Mouse (Mus musculus) megakaryocyte, embryonic 14.5 days (primary cell): ENCODE measurements at regions not wholly inside any gene's neighbourhood (a gene's known extent, or its start where the extent isn't known, plus 50 kb on each side); places are given as distances from the start of the nearest gene placed in this dataset.

Experiments used
- H3K27me3 ChIP-seq: replicated peaks from 2 replicates; pipeline ENCODE3; 2012; ENCODE audit warnings: inconsistent platforms
- H3K36me3 ChIP-seq: replicated peaks from 2 replicates; pipeline ENCODE3; 2012; ENCODE audit warnings: low read length, inconsistent platforms, mixed read lengths
- H3K4me1 ChIP-seq: 2 replicates; pipeline ENCODE4 v1.6.1; 2012; ENCODE audit warnings: inconsistent platforms
- H3K4me3 ChIP-seq: replicated peaks from 2 replicates; pipeline ENCODE3; 2012; ENCODE audit warnings: moderate library complexity, mild to moderate bottlenecking, inconsistent platforms
- H3K9me3 ChIP-seq: 2 replicates; pipeline ENCODE4 v1.6.1; 2012; ENCODE audit warnings: inconsistent platforms
- FLI1 ChIP-seq: IDR thresholded peaks from 2 replicates; pipeline ENCODE4 v1.6.1; 2012; ENCODE audit warnings: low read length, inconsistent platforms, mixed read lengths
- GATA1 ChIP-seq: IDR thresholded peaks from 3 replicates; pipeline ENCODE4 v1.6.1; 2012; ENCODE audit warnings: mixed read lengths, low read length, inconsistent platforms, borderline replicate concordance

DNA sequence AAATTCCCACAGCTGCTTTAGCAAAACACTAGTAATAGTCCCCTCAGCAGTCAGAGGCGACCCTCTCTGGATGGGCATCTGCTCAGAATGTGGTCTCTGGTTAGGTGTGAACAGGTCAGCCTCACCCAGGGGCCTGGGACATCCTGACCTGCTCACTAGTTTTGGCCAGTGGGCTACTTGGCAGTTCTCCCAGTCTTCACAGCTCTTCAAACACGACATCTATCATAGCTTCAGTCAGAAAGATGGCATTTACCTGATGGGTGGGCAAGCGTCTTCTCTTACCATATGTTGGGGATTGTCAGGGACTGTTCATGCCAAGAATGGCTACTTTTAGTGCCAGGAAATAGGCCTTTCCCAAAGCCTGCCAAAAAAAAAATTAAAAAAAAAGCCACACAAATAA lies 204.2 kb upstream of the Gm10295 start:
- Histone ChIP-seq H3K36me3 (no peaks in the 10 kb centered on the region), H3K4me1 (no peaks in the 10 kb centered on the region), H3K9me3 (peaks cover 8% of the 10 kb centered on the region; the same call in 1 of the 2 replicates), H3K4me3 (no peak overlapping the region), H3K27me3 (no peaks in the 10 kb centered on the region)
- TF ChIP-seq FLI1, result no peak
- no peak for TF ChIP-seq GATA1

DNA sequence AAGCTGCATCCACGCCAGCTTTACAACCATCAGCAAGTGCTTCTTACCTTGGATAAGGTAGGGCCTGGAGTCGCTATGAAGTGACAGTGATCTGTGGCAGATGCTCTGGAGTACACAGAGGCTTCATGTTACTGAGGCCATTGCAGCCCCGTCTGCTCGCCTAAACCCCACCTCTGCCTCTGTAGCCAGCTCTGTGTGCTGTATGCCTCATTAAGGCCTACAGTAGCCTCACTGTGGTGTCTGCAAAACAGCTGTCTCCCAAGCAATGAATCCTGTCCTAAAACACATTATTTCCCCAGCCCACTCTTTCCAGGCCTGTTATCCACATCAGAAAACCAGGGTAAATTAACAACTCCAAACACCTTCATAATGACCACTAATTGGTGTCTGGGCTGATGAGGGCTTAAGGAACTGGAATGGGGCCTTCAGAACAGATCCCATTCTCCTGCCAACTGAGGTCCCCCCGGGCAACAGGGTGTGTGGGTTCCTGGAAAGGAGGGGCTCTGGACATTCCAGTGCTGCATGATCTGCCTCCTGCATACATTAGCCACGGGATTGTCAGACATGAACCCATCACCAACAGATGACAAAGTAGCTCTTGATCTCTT lies 195.4 kb upstream of the Gm10295 start:
- no peak for TF ChIP-seq GATA1
- no peak for TF ChIP-seq FLI1
- Histone ChIP-seq H3K4me3 (no peak overlapping the region), H3K4me1 (no peaks in the 10 kb centered on the region), H3K36me3 (no peaks in the 10 kb centered on the region), H3K9me3 (peaks cover 3% of the 10 kb centered on the region; the same call in 1 of the 2 replicates), H3K27me3 (no peaks in the 10 kb centered on the region)

DNA sequence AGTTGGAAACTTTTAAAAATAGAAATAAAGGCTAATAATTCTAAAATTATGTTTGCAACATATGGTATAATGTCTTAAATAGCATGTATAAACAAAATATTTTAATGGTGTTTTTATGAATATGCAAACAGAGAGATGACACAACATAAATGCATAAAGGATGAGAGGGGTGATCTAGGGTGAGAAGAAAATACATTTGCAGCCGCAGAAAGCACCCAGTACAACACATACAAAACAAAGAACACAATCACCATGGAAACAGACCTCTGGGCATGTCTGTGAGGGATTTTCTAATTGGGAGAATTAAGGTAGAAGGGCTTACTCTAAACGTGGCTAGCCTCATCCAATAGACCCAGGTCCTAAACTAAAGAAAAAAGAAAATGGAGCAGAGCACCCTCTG lies 190.2 kb upstream of the Gm10295 start:
- Histone ChIP-seq H3K9me3 (peaks cover 1% of the 10 kb centered on the region; the same call in 1 of the 2 replicates), H3K36me3 (no peaks in the 10 kb centered on the region), H3K4me1 (no peaks in the 10 kb centered on the region), H3K4me3 (no peak overlapping the region), H3K27me3 (no peaks in the 10 kb centered on the region)
- TF ChIP-seq GATA1, result no peak
- TF ChIP-seq FLI1, result no peak

DNA sequence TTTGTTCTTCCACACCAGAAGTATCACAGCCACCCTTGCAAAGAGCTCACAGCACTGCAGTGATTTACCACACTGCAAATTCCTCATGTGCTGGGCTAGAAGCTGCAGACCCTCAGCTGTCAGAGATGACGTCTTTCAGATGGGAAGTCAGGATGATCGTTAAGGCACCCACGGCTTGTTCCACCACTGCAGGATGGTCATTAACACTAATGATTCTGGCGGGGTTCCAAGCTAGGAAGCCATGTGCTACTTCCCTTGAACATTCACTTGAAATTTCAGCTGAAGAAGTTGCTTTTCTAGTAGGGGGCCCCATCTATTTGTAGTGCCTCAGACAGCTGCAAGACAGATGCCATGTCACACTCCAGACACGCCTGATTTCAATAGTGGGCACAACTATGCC lies 181.8 kb upstream of the Gm10295 start:
- TF ChIP-seq GATA1, result no peak
- TF ChIP-seq FLI1, result no peak
- no peaks in the 10 kb centered on the region for H3K27me3 ChIP-seq
- no peaks in the 10 kb centered on the region for H3K9me3 ChIP-seq
- H3K36me3 ChIP-seq, result no peaks in the 10 kb centered on the region
- H3K4me3 ChIP-seq, result no peak overlapping the region
- H3K4me1 ChIP-seq, result no peaks in the 10 kb centered on the region

DNA sequence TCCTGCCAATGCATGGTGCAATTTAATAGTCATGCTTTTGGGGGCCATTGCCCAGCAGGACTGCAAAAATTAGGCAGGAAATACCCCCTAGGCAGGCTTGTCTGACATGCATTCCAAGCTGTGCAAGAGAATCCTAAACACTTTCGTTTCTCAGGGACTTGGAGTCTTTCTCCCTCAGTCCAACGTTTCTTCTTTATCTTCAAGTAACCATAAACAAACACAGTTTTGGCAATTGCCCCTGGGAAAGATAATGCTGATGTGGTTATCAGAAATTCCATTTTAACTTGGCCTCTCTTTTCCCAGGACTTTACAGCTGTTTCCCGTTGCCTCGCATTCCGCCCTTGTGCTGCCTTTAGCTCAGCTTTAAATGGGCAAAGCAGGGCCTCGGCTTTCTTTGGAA lies 180.2 kb upstream of the Gm10295 start:
- no peaks in the 10 kb centered on the region for H3K9me3 ChIP-seq
- no peaks in the 10 kb centered on the region for H3K36me3 ChIP-seq
- H3K4me1 ChIP-seq, result no peaks in the 10 kb centered on the region
- H3K4me3 ChIP-seq, result no peak overlapping the region
- H3K27me3 ChIP-seq, result no peaks in the 10 kb centered on the region
- TF ChIP-seq GATA1, result no peak
- no peak for TF ChIP-seq FLI1

DNA sequence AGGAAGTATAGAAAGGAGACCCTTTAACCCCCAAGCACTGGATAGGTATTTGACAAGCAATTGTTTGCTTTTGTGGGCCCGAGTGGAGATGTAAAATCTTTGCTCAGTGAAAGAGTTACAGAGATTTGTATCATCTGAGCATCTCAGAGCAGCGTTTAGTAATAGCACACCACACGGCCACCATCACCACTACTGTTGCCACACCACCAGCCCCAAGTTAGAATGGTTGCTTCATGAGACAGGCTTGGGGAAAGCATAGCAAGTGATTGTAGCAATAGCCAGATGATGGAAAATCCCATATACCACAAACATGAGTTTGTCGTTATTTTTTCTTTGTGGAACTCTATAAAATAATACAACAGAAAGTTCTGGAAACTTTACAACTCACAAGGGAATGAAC lies 179.6 kb upstream of the Gm10295 start:
- Histone ChIP-seq H3K9me3 (no peaks in the 10 kb centered on the region), H3K4me1 (no peaks in the 10 kb centered on the region), H3K36me3 (no peaks in the 10 kb centered on the region), H3K4me3 (no peak overlapping the region), H3K27me3 (no peaks in the 10 kb centered on the region)
- TF ChIP-seq GATA1 (no peak), FLI1 (no peak)

DNA sequence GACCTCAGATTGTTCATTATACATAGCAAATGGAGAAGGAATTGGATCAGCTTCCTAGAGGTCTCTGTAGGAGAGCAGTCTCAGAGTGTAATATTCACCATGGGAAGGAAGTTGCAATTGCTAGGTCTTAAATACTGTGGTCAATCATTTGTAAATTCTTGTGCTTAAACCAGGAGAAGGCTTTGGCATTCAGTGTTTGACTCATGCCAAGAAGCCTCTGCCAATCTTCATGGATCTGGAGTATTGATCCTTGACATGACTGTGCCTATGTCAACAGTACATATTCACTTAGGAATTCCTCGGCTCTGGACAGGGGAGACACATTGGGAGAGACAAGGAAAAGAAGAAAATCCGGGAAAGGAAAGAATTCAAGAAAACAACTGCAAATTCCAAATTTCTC lies 174.9 kb upstream of the Gm10295 start:
- H3K4me3 ChIP-seq, result no peak overlapping the region
- H3K27me3 ChIP-seq, result no peaks in the 10 kb centered on the region
- no peaks in the 10 kb centered on the region for H3K9me3 ChIP-seq
- TF ChIP-seq GATA1 (no peak), FLI1 (no peak)
- H3K4me1 ChIP-seq, result no peaks in the 10 kb centered on the region
- H3K36me3 ChIP-seq, result no peaks in the 10 kb centered on the region

DNA sequence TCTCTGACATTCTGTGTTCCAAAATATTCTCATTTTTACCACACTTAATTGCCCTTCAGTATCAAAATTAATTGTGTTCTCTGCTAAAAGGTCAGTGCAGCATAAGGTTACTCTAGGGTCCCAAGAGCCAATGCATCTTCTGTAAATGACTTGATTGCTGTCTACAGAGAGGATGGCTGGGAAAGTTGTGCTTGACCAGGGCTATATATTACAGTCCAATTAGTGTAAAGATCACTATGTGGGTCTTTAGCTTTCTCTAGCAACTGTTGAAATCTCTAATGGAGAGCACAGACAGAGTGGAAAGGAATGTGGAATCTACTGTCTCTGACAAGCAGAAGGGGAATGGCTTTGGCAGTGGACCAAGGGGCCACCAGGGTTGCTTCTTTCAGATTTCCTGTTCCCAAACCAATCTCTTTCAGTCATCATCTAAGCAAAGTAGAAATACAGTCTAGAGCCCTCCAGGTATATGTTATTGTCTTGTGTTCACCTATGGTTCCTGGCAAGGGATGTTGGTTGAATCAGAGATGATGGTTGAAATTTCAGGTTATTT lies 173.4 kb upstream of the Gm10295 start:
- Histone ChIP-seq H3K4me1 (no peaks in the 10 kb centered on the region), H3K4me3 (no peak overlapping the region), H3K36me3 (no peaks in the 10 kb centered on the region), H3K9me3 (no peaks in the 10 kb centered on the region), H3K27me3 (no peaks in the 10 kb centered on the region)
- TF ChIP-seq GATA1 (no peak), FLI1 (no peak)

DNA sequence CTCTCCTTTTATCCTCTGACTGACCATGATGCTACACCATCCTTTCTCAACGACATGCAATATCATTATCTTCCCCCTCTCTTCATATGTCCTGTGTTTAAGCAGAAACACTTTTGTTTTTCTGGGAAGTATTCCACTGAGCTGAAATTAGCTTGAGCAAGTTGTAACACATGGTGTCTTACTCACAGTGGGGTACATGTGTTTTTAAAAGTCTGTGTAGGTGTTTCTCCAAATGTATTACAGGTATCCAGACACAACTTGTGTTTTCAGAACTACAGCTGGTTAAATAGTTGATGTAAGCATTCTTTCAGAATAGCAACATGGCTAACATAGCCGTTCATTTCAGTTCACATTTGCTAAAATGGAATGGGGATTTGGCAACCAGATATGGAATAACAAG lies 172.8 kb upstream of the Gm10295 start:
- TF ChIP-seq GATA1 (no peak), FLI1 (no peak)
- Histone ChIP-seq H3K9me3 (no peaks in the 10 kb centered on the region), H3K27me3 (no peaks in the 10 kb centered on the region), H3K4me3 (no peak overlapping the region), H3K4me1 (no peaks in the 10 kb centered on the region), H3K36me3 (no peaks in the 10 kb centered on the region)

DNA sequence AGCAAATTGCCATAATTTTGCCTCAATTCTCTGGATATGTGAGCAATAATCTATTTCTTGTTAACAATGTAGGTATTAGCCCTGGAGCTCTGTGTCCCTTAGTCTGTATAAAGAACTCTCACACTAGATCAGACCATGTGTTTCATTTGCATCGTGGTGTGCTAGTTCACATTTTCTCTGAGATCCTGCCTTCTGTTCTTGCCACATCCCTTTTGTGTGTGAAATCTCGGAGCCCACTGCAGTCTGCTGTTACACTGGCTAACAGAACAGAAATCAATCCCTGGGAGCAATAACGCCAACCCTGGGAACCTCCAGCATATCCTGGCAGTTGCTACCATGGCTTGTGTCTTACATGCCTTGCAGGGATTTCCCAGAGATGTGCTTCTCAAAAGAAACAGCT lies 156.1 kb upstream of the Gm10295 start:
- H3K36me3 ChIP-seq, result no peaks in the 10 kb centered on the region
- no peaks in the 10 kb centered on the region for H3K4me1 ChIP-seq
- no peaks in the 10 kb centered on the region for H3K9me3 ChIP-seq
- H3K27me3 ChIP-seq, result no peaks in the 10 kb centered on the region
- TF ChIP-seq GATA1 (no peak), FLI1 (no peak)
- no peak overlapping the region for H3K4me3 ChIP-seq

DNA sequence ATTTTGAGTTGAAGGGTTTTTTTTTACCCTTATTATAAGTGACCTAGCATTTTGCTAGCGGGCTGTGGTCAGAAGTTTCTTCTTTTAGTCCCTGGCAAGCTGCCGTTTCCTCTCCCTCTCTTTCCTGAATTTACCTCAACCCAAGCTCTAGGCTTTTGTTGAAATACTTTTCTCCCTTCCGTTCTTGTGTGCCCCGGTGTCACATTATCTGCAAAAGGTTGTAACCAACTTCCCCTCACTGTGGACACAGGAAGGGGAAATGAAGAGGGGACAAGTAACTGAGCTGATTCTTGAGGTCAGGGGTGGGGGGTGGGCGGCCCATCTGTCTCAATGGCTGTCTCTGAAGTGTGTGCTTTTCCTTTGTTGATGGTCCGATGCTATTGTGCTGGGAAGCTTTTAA lies 149.4 kb upstream of the Gm10295 start:
- H3K4me1 ChIP-seq, result peaks cover 32% of the 10 kb centered on the region
- H3K4me3 ChIP-seq, result peak overlapping the region; percentile 80
- no peak for TF ChIP-seq GATA1
- no peak for TF ChIP-seq FLI1
- no peaks in the 10 kb centered on the region for H3K27me3 ChIP-seq
- no peaks in the 10 kb centered on the region for H3K9me3 ChIP-seq
- no peaks in the 10 kb centered on the region for H3K36me3 ChIP-seq
